Mouse (Mus musculus) kidney, embryonic 16.5 days (tissue): ENCODE measurements around the gene Ola1. TPM values are rescaled to one million over a fixed set of nuclear protein-coding genes. Genes with fewer than 3 reads are reported as not detected.

Experiments used
- ATAC-seq: fragments of 200-750 bp; cut with Nextera tagmentation; 2 replicates; pipeline ENCODE4 v1.8.0; 2017; ENCODE audit warnings: moderate TSS enrichment; ENCODE audit not compliant: low FRiP score, low TSS enrichment
- H3K27ac ChIP-seq: fragments of 300-500 bp; sonication (generic); 2 replicates; pipeline ENCODE4 v1.5.1; 2014; ENCODE audit warnings: low read length
- H3K27me3 ChIP-seq: fragments of 300-500 bp; sonication (generic); 2 replicates; pipeline ENCODE4 v1.6.1; 2014; ENCODE audit warnings: low read length, control low read depth, mixed read lengths; ENCODE audit not compliant: insufficient read depth
- H3K36me3 ChIP-seq: fragments of 300-500 bp; sonication (generic); 2 replicates; pipeline ENCODE4 v1.6.1; 2014; ENCODE audit warnings: low read length, control low read depth, mixed read lengths; ENCODE audit not compliant: insufficient read depth
- H3K4me1 ChIP-seq: fragments of 300-500 bp; sonication (generic); 2 replicates; pipeline ENCODE4 v1.6.1; 2014; ENCODE audit warnings: low read length, control low read depth, mixed read lengths; ENCODE audit not compliant: insufficient read depth
- H3K4me2 ChIP-seq: fragments of 300-500 bp; sonication (generic); replicated peaks from 2 replicates; pipeline ENCODE4 v1.6.1; 2014; ENCODE audit warnings: low read depth, low read length
- H3K4me3 ChIP-seq: fragments of 300-500 bp; sonication (generic); 2 replicates; pipeline ENCODE4 v1.5.1; 2014; ENCODE audit warnings: mild to moderate bottlenecking, low read length
- H3K9ac ChIP-seq: fragments of 300-500 bp; sonication (generic); replicated peaks from 2 replicates; pipeline ENCODE4 v1.6.1; 2014; ENCODE audit warnings: low read length
- H3K9me3 ChIP-seq: fragments of 300-500 bp; sonication (generic); 2 replicates; pipeline ENCODE4 v1.6.1; 2016; ENCODE audit warnings: low read length, control low read depth
- WGBS: fragments of 180-500 bp; shearing (Covaris S2); extraction: QIAGEN DNeasy Blood & Tissue Kit; methylation state at CpG from one replicate; pipeline ENCODE4 v1.1.7; 2014; 5-methylcytosine and 5-hydroxymethylcytosine counted together
- polyA plus RNA-seq: library from polyadenylated mRNA; unstranded; fragments of >200 nt; fragmentation: Nextera tagmentation; extraction: Ambion mirVana; gene quantifications from 2 replicates; pipeline ENCODE4 v1.2.1, GENCODE M21; 2015

Gene Ola1
- polyA plus RNA-seq, 1 experiment from 2014 or later: 79.4 TPM

DNA sequence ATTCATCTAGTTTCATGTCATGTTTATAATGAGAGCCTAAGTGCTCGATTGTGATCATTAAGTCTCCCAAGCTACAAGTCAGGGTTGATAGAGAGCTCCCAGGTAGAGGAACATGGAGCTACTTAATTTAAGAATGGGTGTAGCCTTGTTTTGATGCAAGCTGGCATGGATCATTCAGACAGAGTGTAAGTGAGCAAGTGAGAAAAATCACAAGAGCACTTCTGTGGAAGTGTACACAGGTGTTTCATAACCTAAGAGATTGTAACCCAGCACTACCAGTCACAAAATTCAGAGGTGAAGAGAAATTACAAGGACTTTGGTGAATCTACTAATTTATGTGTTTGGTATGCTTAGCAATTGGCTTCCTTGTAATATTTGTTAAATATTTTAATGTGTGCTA, 54.1 kb downstream of the Ola1 start:
- Histone ChIP-seq H3K27me3 (no peaks in the 10 kb centered on the region), H3K4me2 (no peak overlapping the region), H3K9me3 (no peaks in the 10 kb centered on the region), H3K9ac (no peak overlapping the region), H3K4me1 (no peaks in the 10 kb centered on the region), H3K36me3 (no peaks in the 10 kb centered on the region), H3K27ac (no peak overlapping the region), H3K4me3 (no peak overlapping the region)
- WGBS: 77% methylated on average over 1 of the region's 1 CpGs
- ATAC-seq: no peak

GRCm38 (mm10) chr2:73160772-73161171, 58.0 kb downstream of the Ola1 start:
- H3K27me3 ChIP-seq: no peaks in the 10 kb centered on the region
- H3K4me2 ChIP-seq: no peak overlapping the region
- no peaks in the 10 kb centered on the region for H3K9me3 ChIP-seq
- H3K9ac ChIP-seq: no peak overlapping the region
- ATAC-seq: no peak
- WGBS: 60% methylated on average over 2 of the region's 2 CpGs
- H3K4me3 ChIP-seq: no peak overlapping the region
- H3K27ac ChIP-seq: no peak overlapping the region
- no peaks in the 10 kb centered on the region for H3K4me1 ChIP-seq
- peaks cover 6% of the 10 kb centered on the region for H3K36me3 ChIP-seq

DNA sequence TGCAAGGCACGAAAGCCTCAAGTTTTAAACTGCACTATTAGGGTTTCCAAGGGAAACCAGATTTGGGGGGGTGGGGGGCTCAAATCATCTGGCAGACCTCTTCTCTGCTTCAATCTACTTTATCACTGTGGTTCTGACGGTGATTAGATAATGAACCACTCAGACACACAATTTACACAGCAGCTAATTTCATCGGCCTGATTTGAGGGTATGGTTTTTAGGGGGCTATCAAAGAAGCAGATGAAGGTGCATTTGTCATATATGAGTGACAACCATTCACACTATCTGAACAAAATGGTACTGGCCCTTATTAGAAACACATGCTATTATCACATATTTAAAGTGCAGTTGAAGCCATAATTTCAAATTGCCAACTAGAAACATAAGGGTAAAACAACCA, 61.5 kb downstream of the Ola1 start:
- Histone ChIP-seq H3K27me3 (no peaks in the 10 kb centered on the region), H3K36me3 (peaks cover 12% of the 10 kb centered on the region), H3K4me2 (no peak overlapping the region), H3K4me1 (no peaks in the 10 kb centered on the region), H3K9me3 (no peaks in the 10 kb centered on the region), H3K4me3 (no peak overlapping the region), H3K9ac (no peak overlapping the region), H3K27ac (no peak overlapping the region)
- WGBS: 96% methylated on average over 3 of the region's 3 CpGs
- ATAC-seq: no peak

DNA sequence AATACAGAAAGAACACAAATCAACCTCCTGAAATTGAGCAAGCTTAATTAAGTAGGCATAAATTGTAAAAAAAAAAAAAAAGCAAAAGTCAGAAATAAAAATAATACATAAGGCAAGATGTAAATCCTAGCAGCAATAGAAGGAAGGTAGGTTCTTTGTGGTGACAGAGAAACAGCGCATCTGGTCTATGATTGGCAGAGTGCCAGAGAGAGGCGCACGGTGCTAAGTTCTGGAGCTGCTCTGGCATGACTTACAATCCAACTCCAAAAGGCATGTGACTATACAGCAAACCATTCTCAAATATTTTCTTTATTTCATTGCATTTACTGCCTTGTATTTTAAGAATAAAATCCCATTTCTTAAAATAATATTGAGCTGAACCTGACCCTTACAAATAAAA, 68.2 kb downstream of the Ola1 start:
- Histone ChIP-seq H3K27ac (no peak overlapping the region), H3K9ac (no peak overlapping the region), H3K4me3 (no peak overlapping the region), H3K27me3 (no peaks in the 10 kb centered on the region), H3K4me1 (no peaks in the 10 kb centered on the region), H3K4me2 (no peak overlapping the region), H3K9me3 (no peaks in the 10 kb centered on the region), H3K36me3 (peaks cover 4% of the 10 kb centered on the region; the same call in 1 of the 2 replicates)
- ATAC-seq: no peak
- 54% methylated on average over 3 of the region's 3 CpGs for WGBS

DNA sequence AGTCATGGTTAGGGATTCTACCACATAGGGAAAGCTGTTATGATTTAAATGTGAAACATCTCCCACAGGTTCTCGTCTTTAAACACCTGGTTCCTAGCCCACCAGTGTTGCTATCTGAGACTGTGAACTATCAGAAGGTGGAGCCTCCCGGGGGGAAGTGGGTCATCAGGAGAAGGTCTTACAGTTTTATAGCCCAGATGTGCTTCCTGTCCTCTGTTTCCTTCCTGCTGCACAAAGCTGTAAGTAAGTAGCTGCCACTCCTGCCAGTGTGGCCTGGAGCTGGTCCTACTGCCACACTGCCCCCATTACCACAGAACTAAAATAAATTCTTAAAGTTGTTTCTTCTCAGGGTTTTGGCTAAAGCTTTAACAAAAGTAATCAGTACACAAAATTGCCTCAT, 72.6 kb downstream of the Ola1 start:
- ATAC-seq: no peak
- Histone ChIP-seq H3K9ac (no peak overlapping the region), H3K4me3 (no peak overlapping the region), H3K9me3 (no peaks in the 10 kb centered on the region), H3K4me2 (no peak overlapping the region), H3K4me1 (peaks cover 5% of the 10 kb centered on the region; the same call in 1 of the 2 replicates), H3K27me3 (no peaks in the 10 kb centered on the region), H3K36me3 (no peaks in the 10 kb centered on the region), H3K27ac (no peak overlapping the region)
- WGBS: 29% methylated on average over 2 of the region's 2 CpGs

GRCm38 (mm10) chr2:73143732-73144131, 75.0 kb downstream of the Ola1 start:
- no peak overlapping the region for H3K4me2 ChIP-seq
- 48% methylated on average over 2 of the region's 2 CpGs for WGBS
- no peaks in the 10 kb centered on the region for H3K9me3 ChIP-seq
- no peak overlapping the region for H3K4me3 ChIP-seq
- H3K27ac ChIP-seq: no peak overlapping the region
- no peaks in the 10 kb centered on the region for H3K27me3 ChIP-seq
- H3K9ac ChIP-seq: no peak overlapping the region
- H3K4me1 ChIP-seq: peaks cover 5% of the 10 kb centered on the region; the same call in 1 of the 2 replicates
- ATAC-seq: no peak
- no peaks in the 10 kb centered on the region for H3K36me3 ChIP-seq

DNA sequence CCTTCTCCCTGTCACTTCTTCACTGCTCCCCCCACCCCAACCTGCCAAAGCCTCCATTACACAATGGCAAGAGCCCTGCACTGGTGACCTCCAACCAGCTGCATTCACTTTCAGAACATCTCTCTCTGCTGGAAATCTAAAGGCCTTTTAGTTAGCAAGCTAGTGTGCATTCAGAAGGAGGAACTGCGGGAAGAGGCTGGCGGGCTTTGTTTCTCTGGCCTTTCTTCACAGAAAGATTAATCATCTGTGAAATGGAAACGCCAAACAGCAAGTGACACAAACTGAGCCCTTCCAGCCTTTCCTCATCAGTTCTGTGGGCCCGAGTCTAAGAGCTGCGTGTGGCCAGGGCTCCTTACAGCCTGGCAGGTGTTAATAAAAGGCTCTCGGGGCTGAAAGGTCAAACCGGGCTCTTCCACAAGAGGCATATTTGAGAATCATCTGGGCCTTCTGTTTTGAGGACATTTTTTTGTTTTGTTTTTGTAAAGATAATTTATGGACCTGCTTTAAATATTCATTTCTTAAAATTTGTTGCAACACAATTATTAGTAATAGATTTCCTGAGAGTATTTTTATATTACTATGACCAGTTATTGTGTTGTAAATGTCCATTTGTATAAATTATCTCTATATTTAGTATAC, 75.8 kb downstream of the Ola1 start:
- no peaks in the 10 kb centered on the region for H3K27me3 ChIP-seq
- no peak overlapping the region for H3K9ac ChIP-seq
- H3K36me3 ChIP-seq: no peaks in the 10 kb centered on the region
- WGBS: 13% methylated on average over 7 of the region's 7 CpGs
- ATAC-seq: no peak
- H3K4me3 ChIP-seq: no peak overlapping the region
- peaks cover 5% of the 10 kb centered on the region; the same call in 1 of the 2 replicates for H3K4me1 ChIP-seq
- no peaks in the 10 kb centered on the region for H3K9me3 ChIP-seq
- no peak overlapping the region for H3K27ac ChIP-seq
- H3K4me2 ChIP-seq: no peak overlapping the region

DNA sequence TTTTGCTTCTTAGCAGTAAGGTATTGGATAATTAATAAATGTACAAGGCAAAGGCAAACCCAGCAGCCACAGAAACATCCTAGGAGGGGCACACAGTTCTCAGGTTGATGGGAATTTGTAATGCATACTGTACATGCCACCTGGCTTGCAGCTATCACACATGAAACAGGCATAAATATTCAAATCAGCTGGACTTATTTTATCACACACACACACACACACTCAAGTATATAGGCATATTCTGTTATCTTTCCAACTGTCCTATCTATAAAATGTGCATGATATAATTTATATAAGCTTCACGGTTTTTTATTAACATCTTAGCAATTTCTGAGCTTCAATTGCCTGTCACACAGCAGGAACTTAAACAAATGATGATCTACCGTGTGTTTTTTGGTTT, 85.8 kb downstream of the Ola1 start:
- 89% methylated on average over 2 of the region's 2 CpGs for WGBS
- no peak overlapping the region for H3K4me2 ChIP-seq
- H3K36me3 ChIP-seq: no peaks in the 10 kb centered on the region
- no peaks in the 10 kb centered on the region for H3K4me1 ChIP-seq
- ATAC-seq: no peak
- H3K9ac ChIP-seq: no peak overlapping the region
- H3K27me3 ChIP-seq: no peaks in the 10 kb centered on the region
- H3K4me3 ChIP-seq: no peak overlapping the region
- H3K27ac ChIP-seq: no peak overlapping the region
- no peaks in the 10 kb centered on the region for H3K9me3 ChIP-seq

DNA sequence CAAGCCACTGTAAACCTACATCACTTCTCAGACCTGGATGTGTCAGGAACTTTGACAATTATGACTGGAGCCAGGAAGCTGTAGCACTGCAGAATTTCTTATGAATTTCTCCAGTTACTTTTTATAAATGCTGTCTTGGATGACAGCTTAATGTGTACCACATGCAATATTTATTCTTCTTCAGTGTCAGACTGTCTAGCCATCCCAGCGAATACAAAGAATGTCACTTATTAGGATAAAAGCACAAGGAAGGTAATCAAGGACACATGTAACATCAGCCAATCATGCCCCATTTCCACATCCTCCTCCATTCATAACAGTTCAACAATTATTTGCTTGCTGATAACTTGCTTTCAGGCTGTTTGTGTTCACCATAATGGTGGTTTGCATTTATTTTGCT, 91.0 kb downstream of the Ola1 start:
- no peak overlapping the region for H3K4me3 ChIP-seq
- H3K9me3 ChIP-seq: no peaks in the 10 kb centered on the region
- no peaks in the 10 kb centered on the region for H3K27me3 ChIP-seq
- WGBS: 64% methylated on average over 1 of the region's 1 CpGs
- no peak for ATAC-seq
- H3K27ac ChIP-seq: no peak overlapping the region
- no peaks in the 10 kb centered on the region for H3K4me1 ChIP-seq
- no peak overlapping the region for H3K4me2 ChIP-seq
- no peak overlapping the region for H3K9ac ChIP-seq
- H3K36me3 ChIP-seq: no peaks in the 10 kb centered on the region

DNA sequence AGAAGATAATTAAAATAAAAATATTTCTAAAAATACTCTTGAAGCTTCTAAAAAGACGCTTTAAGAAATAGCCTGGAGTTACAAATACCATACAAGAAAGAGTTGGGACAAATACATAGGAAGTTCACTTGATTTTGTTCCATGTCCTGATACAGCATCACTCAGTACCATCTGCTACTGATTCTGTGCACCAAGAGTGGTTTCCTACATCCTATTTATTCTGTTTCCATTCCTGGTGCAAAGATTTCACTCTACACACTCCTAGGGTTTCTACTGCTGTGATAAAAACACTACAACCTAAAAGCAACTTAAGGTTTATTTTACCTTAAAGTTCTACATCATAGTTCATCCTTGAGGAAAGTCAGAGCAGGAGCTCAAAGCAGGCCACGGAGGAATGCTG, 99.9 kb downstream of the Ola1 start:
- Histone ChIP-seq H3K4me3 (no peak overlapping the region), H3K27me3 (no peaks in the 10 kb centered on the region), H3K4me1 (no peaks in the 10 kb centered on the region), H3K27ac (no peak overlapping the region), H3K4me2 (no peak overlapping the region), H3K9ac (no peak overlapping the region), H3K9me3 (no peaks in the 10 kb centered on the region), H3K36me3 (no peaks in the 10 kb centered on the region)
- ATAC-seq: no peak
- WGBS: 85% methylated on average over 2 of the region's 2 CpGs
